Mouse (Mus musculus) layer of hippocampus, adult 11-12 months (tissue): ENCODE measurements around the gene Itch.
"Not testable (repeated sequence)": the region's sequence is repeated elsewhere in the genome, so short reads cannot be mapped to it uniquely, and the experiment has no call there.

ENCODE experiments used
- DNase-seq: peaks from one replicate; pipeline ENCODE4 v3.0.0; 2022; ENCODE audit warnings: low spot score

Itch gene

GRCm38 (mm10) chr2:155149296-155149695 lies 16.0 kb downstream of the Itch start:
- DNase-seq: not testable (repeated sequence)

DNA sequence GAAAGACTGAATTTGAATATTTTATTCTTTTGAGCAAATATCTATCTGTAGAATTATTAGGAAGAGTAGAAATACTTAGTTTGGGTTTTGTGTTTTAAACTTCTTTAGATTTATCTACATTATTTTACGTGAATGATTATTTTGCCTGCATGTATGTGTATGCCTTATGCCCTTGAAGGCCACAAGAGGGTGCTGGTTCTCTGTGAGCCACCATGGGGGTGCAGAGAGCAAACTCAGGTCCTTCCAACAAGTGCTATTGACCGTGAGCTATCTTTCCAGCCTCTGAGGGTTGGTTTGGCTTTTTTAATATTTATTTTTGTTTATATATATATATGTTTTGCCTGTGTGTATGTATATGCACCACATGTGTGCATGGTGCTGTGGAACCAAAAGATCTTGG lies 74.1 kb downstream of the Itch start:
- DNase-seq: no peak

DNA sequence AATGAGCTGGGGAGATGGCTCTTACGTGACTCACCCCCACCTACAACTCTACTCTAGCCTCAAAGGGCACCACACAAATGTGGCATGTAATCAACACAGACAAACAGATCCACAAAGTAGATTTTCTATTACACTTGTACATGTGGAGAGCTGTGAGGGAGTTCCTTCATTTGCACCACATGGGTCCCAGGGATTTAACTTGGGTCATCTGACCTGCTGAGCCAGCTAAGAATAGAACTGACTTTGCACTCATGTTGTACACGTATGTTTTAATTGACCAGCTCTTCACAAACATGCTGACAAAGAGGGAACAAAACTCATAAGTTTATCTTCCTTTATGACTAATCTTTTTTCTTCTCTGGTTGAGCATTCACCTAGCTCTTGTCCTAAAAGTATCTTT lies 89.8 kb downstream of the Itch start:
- no peak for DNase-seq

DNA sequence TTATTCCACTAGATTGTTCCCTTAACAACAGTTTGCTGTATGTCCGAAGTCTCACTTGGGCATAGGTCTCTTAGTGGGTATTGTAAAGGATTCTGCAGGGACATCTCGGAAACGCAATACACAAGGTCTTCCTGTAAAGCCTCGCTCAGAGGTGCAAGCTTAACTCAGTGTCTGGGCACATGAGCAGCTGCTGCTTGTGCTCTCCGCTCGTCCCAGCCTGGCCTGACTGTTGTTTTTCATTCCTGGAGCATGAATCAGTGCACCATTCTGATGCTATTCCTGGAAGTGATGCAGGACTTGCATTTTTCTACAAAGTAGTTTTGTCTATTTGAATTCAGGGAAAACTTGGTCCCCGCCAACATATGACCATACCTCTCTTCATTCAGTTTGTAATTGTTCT lies 91.4 kb downstream of the Itch start:
- no peak for DNase-seq

DNA sequence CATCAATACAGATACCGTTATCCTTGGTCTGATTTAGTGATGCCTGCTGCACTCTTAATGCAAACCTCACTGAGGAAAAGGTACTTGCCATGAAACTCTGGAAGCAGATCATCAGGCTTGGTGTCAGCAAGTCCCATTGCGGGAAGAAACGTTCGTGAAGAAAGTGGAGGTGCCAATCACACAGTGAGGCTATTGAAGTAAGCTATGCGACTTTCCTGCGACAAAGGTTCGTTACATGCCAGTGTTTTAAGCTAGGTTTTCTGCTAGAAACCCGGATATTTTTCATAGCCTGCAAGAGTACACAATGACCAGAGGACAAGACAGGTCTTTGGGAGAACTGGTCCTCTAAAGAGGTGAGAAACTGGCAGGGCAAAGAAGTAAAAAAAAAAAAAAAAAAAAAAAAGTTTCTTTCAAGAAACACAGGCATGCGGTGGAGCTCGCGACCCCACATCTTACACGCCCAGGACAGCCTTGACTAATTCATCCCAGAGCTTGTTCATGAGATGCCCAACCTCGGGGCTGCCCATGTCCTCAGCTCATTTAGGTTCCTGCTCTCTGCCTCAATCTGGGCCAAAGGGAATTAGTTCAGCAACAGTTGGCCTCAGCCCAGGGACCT lies 102.5 kb downstream of the Itch start:
- DNase-seq: no peak

DNA sequence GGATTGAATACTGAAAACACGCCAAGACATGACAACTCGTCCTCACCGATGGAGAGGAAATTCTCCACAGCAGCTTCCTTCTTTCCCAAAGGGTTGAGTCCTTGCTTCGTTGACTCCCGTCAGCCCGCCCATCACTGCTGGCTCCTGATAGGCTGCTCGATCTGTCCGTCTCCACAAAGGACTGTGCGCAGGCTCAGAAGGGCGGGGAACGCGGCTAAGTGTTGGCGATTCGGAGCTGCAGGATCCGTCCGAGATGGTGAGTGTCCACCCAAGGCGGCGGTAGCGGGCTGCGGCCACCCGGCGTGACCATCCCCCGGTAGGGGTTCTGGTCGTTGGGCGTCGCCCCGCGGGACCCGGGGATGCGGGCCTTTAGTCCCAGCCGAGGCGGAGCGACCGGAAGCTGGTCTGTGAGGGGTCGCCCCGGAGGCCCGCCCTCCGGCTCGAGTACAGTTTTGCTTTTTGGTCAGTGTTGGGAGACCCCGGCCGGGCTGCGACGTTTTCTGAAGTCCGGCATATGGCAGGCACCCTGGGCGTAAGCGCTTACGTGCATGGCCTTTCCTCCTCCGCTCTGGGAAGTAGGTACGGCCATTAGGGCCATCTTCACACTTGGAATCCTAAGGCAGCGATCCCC lies 103.2 kb downstream of the Itch start, which contains the start of gene Dynlrb1:
Dynlrb1 (plus strand) TSS at position 172 of the 631 bp plus-strand sequence.
- DNase-seq: peak; percentile 99

DNA sequence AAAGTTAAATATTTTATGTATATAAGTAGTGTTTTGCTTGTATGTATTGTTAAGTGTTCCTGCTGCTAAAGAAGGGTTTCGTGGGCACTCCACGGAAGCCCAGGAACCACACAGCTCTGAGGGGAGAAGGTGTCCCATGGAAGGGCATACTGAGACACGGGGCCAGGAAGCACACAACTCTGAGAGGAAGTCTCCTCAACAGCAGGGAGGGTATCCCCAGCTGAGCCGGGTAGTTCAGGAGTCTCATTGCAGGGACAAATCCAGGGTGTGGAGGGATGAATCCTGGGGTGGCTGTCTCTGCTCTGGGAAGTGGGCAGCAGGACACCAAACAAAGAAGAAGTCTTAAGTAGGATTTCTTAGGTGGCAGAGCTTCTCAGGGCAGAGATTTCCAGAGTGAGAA lies 104.0 kb downstream of the Itch start:
- no peak for DNase-seq

GRCm38 (mm10) chr2:155240915-155241314 lies 107.6 kb downstream of the Itch start:
- DNase-seq: no peak

GRCm38 (mm10) chr2:155242296-155242855 lies 109.1 kb downstream of the Itch start:
- no peak for DNase-seq

GRCm38 (mm10) chr2:155246231-155246630 lies 112.9 kb downstream of the Itch start:
- DNase-seq: no peak

DNA sequence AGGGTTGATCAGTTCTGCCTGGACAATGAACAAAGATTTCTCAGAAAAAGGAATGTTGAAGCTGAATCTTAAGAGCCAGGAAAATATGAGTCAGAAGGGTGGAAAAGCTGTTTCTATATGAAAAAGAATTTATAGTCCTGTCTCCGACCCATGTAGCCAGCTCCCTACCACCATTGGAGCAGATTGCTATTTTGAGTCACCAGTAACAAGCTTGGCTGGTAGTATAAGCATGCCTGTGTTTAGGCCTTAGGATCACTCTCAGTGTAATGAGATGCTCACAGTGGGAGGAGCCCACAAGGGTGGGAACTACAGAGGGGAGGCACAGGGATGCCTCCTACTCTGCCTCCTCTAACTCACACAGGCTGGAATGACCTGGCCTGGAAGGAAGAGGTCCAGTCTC lies 114.9 kb downstream of the Itch start:
- DNase-seq: no peak

- no peak for DNase-seq
Observed at GRCm38 (mm10) chr2:155248718-155249117, 115.4 kb downstream of the Itch start.

DNA sequence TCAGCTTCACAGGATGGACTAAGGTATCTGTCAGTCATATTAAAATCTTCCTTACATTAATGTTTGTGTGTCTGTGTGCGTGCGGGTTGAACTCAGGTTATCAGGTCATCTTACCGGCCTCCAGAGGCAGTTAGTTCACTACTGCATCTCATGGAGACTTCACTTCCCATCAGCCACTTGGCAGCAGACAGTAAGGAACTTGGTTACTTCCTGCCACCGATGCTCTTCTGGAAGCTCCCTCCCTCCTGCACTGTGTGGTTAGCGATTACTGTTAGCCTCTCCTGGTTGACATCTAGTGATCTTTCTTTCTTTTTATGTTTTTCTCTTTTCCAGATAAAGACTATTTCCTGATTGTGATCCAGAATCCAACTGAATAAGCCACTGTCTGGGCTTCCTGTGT lies 116.3 kb downstream of the Itch start:
- no peak for DNase-seq

DNA sequence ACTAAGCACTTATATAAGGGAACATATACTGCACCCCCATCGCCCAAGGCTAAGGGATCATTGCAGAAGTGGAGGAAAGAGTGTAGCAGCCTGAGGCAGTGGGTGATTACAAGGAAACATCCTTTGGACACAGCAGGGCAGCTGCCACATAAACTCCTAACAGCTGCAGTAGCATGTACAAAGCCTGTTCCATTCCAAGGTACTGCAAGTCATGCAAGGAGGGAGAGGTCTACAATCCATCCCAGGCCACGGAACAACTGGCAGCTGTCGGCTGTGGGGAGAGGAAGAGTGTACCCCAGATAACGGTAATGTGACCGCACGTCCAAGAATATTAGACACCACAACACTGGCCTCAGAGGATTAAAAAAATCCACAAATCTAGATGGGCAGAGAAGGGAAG lies 132.2 kb downstream of the Itch start:
- DNase-seq: no peak

GRCm38 (mm10) chr2:155266896-155267295 lies 133.6 kb downstream of the Itch start:
- no peak for DNase-seq

DNA sequence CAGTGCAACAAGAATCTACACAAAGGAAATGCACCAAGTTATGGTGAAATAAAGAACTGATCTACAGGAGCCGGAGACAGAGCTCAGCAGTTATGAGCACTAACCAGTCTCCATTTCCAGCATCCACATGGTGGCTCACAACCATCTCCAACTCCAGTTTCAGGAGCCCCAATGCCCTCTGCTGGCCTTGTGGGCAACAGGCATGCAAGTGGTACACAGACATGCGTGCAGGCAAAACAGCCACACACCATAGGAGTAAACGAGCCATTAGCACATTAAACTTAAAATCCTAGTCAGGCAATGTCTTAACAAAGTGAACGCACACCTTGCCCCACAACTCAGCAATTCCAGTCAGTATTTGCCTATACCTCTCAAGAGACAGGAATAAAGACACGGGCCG lies 138.6 kb downstream of the Itch start:
- DNase-seq: no peak

GRCm38 (mm10) chr2:155272396-155273170 lies 139.3 kb downstream of the Itch start:
- DNase-seq: no peak

- no peak for DNase-seq
Observed at GRCm38 (mm10) chr2:155273603-155274002, 140.3 kb downstream of the Itch start.

- DNase-seq: peak; percentile 98
Observed at GRCm38 (mm10) chr2:155276195-155276594, 142.9 kb downstream of the Itch start, which contains the start of gene Map1lc3a. Gene Map1lc3a (plus strand): TSS chr2:155276297.
